Mouse (Mus musculus) granulocyte monocyte progenitor cell, adult 5-6 weeks (primary cell): ENCODE data around the gene Vsig10. TPM values are rescaled to one million over a fixed set of nuclear protein-coding genes. Genes with fewer than 3 reads are reported as not detected.
"Not testable (repeated sequence)": the region's sequence is repeated elsewhere in the genome, so short reads cannot be mapped to it uniquely, and the experiment has no call there.

Source experiments
- ATAC-seq: replicated peaks from 2 replicates; pipeline ENCODE4 v1.8.0; 2016; ENCODE audit warnings: mild to moderate bottlenecking, moderate TSS enrichment, inconsistent platforms; ENCODE audit not compliant: poor library complexity, severe bottlenecking
- total RNA-seq, 2 experiments: library from RNA; stranded (forward) in 1 of 2; stranded (reverse) in 1 of 2; fragments of 200-712, 200-1000 nt in 1 of 2; fragments of >200 nt in 1 of 2; fragmentation: Nextera tagmentation in 1 of 2; gene quantifications; 2 replicates each; pipeline ENCODE4 v1.2.3; 2014 to 2017

The Vsig10 gene
- 0.92 and 2.9 TPM in 2 replicates for total RNA-seq (2014; fragmentation: Nextera tagmentation)
- total RNA-seq (2017): 0.56 and 1.5 TPM in 2 replicates

DNA sequence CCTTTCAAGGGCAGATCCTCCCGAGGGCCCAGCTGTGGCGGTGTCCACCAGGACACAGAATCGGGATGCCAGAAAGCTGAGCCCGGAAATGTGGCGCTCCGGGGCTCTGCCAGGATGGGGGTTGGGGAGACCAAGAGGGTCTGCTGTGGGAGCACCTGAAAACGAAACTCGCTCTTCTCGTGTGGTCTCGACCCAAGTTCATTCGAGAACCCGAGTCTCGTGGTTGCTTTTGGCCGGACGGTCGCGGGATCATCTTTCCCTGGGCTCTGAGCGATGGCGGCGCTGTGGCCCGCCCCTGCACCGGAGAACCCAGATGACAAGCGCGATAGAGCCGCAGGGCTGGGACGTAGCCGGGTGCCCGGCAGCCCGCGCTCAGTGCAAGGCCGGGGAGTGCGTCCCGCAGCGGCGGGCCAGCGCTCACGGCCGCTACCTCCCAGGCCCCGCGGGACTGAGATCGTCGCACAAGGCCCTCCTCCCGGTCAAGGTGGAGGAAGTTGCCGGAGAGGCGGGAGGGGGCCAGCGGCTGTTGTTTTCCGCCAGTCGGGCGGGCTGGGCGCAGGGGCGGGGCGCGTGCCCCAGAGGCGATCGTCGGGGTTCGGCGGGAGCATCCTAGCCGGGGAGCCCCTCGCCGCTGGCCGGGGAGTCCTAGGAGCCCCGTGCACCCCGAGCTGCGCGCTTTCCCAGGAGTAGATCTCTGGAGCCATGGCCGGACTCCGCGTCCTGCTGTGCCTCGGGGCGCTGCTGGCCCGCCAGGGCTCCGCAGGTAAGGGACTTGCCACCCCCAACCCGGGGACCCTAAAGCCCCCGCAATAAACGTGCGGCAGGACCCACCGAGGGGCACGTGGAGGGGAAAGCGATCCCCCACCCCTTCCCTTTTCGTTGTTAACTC is at the start of gene Vsig10:
Gene Vsig10, plus strand, starts transcription at position 343 of the 889 bp plus-strand sequence.
- ATAC-seq: peak; percentile 82

GRCm38 (mm10) chr5:117269395-117269794 is 49.5 kb upstream of the Vsig10 start:
- no peak for ATAC-seq

- no peak for ATAC-seq
Observed at GRCm38 (mm10) chr5:117271945-117272344, 46.9 kb upstream of the Vsig10 start.

DNA sequence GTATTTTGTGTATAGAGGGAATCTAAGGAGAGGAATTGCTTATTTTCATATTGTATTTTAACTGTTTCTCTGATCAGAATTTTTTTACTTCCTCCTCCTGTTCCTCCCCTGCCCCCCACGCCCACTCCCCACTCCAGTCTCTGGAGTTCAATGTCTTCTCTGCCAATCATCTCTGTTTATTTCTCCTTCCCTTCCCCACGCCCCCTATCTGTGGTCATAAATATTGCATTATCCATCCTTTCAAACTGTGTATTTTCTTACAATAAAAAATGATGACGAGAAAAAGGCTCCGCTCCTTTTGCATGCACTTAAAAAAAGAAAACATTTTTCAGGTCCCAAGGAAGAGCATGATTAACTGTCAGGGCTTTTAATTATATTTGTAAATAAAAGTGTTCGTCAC is 44.1 kb upstream of the Vsig10 start:
- ATAC-seq: no peak

DNA sequence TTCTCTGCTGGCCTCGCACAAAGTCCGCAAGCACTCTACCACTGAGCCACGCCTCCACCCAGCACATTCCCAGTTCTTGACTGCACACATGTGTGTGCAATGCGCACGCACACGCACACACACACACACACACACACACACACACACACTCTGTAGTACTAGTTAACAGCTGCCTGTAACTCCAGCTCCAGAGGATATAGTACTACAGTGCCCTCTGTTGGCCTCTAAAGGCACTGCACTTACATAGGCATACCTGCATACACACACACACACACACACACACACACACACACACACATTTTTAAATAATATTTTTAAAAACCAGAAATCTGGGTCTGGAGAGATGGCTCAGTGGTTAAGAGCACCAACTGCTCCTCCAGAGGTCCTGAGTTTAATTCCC is 41.1 kb upstream of the Vsig10 start:
- ATAC-seq: peak; percentile 52

DNA sequence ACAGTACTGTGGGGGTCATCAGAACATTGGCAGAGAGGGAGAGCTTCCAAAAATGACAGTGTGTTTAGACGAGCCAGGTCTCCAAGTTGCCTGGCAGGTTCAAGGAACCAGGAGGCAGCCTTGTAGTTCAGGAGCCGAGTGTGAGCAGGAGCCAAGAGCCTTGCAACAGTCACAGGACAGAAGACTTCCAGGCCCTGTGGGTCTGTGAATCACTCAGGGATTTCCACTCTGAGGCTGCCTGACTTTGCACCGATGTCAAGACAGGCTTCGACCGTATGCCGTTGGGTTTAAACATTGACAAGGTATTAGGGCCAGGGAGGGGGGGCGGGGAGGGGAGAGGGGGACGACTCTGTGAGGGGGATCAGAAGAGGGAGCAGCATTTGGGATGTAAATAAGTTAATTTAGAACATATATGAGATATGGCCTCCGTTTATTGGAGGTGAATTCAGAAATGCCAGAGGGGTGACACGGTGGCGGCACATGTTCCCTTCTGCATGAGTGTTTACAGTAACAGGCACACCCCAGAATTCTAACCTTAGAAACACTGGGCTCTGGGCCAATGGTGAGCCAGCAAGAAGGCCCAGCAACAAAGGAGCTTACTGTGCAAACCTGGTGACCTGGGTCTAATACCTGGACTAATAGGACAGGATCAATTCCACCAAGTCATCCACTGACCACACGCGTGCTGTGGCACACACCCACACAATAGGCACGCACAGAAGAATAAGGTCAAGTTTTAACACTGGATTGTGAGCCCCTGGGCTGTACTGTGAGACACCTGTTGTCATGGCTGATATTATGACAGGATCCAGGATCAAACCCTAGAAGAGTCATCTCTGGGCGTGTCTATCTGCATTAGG is 39.8 kb upstream of the Vsig10 start:
- ATAC-seq: no peak

GRCm38 (mm10) chr5:117279669-117280050 is 39.2 kb upstream of the Vsig10 start:
- ATAC-seq: no peak

GRCm38 (mm10) chr5:117281536-117281935 is 37.3 kb upstream of the Vsig10 start:
- ATAC-seq: 0 out of 2 replicates have a peak, but pooled peaks have one; percentile 42

DNA sequence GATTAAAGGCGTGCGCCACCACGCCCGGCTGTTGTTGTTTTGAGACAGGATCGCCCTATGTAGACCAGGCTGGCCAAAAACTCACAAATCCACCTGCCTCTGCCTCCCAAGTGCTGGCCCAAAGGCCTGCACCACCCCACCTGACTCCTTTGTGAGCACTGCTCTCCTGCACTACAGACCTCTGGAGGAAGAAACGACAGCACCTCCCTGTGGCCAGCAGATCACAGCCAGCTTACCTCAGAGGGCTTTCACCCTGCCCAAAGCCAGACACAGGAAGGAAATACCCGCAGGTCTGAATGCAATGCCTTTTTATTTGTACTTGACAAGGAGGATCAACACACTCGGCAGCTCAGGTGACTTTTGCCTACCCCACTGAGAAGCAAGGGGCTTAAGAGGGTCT is 36.5 kb upstream of the Vsig10 start:
- no peak for ATAC-seq

DNA sequence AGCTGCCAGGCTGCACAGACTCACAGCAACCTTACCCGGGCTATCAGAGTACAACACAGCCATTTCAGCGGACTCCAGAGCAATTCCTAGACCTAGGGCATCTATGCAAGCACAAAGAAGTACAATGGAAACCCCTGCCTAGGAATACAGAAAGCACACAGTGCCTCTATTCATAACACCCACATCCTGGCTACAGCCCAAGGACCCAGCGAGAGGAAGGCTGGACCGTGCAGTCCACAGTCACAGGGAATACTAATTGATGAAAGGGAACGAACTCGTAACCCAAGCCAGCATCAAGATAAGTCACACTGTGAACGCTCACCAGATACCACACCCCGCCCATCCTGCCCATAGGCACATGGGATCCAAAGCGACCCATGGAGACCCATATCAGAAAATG is 34.9 kb upstream of the Vsig10 start:
- no peak for ATAC-seq

- no peak for ATAC-seq
Observed at GRCm38 (mm10) chr5:117284682-117285081, 34.2 kb upstream of the Vsig10 start.

DNA sequence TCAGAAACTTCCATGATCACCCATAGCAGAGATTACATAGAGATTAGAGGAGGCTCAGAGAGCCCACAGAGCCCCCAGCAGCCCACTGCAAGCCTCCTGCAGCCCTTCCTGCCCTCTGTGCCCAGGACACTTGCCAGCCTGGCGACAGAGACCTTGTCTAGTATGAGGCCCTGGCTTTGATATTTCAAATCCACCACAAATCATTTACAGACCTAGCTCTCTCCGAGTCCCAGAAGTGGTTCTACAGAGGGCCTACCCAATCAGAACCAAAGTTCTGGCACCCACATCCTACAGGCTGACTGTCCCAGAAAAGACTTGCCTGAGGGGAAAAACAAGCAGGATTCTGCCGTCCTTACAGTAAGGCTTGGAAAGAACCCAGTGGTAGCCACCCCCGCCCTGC is 33.6 kb upstream of the Vsig10 start:
- no peak for ATAC-seq

DNA sequence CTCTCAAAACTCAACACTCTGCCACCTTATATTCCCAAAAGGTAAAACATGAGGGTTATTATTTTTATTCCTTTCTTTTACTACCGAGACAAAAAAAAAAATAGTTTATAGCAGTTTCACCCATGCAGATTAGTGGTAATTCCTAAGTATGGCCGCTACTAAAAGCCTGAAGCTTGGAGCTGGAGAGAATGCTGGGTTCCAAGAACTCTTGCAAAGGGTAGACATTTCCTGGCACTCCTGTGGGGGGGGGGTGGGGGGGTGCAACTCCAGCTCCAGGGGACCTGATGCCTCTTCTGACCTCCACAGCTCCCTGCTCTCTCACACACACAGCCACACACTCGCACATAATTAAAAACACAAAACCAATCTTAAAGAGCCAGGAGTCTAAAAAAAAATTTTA is 32.6 kb upstream of the Vsig10 start:
- ATAC-seq: no peak

DNA sequence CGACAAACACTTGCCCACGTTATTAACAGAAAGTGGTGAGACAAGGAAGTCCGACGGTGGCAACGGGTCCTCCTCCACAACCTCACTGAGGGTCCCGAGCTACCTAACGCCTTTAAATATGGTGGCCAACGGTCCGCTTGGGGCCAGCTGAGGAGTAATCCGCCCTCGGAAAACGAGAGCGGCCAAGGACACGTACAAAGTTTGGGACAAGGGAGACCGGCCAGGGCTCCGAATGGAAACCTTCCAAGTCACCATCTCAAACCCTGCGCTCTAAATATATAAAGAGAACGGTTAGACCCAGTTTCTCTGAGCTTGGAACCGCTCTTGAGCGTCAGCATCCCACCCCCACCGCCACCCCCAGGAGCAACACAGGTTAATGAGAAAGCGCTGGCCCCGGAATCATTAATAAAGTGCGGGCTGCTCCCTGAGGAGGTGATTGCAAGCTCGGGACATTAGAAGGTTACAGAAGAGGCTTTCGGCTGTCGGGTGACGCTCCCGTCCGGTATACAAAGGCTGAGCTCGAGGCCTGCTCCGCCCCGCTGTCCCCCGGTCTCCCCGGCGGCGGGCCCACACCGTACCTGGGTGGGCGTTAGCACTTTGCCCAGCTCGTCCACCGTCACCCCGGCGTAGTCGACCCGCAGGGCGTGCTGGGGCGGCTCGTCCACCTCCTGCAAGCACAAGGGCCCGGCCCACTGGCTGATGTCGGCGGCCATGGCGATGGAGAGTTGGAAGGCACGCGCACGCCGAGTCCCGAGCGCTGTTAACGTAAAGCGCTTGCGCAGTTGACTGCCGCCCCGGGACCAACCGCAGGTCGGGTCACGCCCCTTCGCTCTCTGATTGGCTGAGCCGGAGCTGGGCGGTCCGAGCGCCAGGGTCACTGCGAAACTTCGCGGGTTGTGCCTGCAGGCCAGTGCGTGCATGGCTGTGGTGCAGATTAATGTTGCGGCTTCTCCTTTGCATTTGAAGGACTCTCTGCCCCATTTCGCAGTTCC is 31.8 kb upstream of the Vsig10 start, which contains the start of gene Pebp1:
Gene Pebp1, minus strand, starts transcription at position 795 of the 992 bp plus-strand sequence.
- peak; percentile 97 for ATAC-seq

- ATAC-seq: no peak
Observed at GRCm38 (mm10) chr5:117289646-117290045, 29.2 kb upstream of the Vsig10 start.

DNA sequence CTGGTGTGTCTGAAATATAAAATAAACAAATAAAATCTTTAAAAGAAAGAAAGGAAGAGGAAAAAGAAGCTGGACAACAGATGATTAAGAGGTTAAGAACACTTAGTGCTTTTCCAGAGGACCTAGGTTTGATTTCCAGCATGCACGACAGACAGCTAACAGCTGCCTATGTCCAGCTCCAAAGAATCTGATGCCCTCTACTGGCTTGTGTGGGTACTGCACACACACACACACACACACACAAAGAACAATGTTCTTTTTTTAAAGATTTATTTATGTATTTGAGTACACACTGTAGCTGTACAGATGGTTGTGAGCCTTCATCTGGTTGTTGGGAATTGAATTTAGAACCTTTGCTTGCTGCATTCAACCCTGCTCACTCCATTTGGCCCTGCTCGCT is 28.8 kb upstream of the Vsig10 start:
- ATAC-seq: no peak

DNA sequence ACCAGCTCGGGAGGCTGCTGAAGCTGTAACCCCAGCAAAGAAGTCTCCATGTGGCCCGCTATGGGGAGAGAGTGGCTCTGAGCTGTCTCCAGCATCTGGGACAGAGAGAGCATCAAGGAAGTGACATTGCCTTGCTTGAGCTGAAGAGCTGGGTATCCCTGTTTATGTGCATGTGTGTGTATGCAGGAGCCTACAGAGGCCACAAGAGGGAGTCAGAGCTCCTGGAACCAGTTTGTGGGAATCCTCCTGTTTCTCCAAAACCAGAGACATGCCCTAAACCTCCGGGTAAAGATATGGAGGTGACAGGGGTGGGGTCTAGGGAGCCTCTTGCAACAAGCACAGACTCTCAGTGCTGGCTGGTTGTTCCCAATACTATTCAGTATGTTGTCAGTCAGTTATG is 27.6 kb upstream of the Vsig10 start:
- no peak for ATAC-seq

DNA sequence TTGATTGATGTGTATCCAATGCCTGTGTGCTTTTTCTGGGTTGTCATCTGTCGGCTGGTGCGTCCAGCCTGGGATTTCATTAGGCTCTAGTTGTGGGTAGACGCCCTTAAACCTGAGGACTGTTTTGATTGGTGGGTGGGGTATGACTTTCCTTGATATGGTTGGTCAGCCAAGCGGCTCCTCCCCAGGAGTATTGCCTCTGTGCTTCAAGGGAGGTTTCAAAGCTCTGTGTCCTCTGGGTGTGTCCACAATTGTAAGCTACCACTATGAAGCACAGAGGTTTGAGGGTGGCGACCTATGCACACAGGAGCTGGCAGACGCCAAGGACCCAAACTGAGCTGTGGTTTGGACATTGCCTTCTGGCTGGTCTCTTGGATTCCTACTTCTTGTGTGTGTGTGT is 26.3 kb upstream of the Vsig10 start:
- no peak for ATAC-seq

- not testable (repeated sequence) for ATAC-seq
Observed at GRCm38 (mm10) chr5:117293776-117294175, 25.1 kb upstream of the Vsig10 start.

GRCm38 (mm10) chr5:117295011-117295410 is 23.9 kb upstream of the Vsig10 start:
- ATAC-seq: no peak
